Mouse (Mus musculus): ENCODE measurements around the gene Adra1b. TPM values are rescaled to one million over a fixed set of nuclear protein-coding genes. Genes with fewer than 3 reads are reported as not detected.

Gene Adra1b
- not detected in 2 replicates for total RNA-seq (2017)

DNA sequence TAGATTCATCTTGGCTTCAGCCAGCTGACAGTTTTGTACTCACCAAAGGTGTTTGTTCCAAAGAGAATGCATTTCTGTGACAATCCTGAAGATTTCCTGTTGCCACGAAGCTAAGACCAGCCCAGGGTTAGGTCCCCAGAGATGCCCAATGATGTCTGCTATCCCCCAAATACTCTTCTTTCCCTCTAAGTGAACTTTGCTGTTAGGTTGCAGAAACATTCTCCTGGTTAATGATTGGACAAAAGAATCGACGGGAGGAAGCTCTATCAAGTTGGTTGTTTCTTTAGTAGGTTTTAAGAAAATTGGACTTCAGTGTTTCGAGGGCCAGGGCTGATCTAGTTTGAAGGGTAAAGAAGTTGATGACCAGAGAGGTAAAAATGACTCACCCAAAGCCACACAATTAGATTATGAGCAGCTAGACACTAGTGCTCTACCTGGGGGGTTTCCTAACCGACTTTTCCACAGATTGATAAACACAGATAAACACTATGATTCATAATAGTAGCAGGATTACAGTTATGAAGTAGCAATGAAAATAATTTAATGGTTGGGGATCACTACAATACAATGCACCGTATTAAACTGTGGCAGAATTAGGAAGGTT lies at the start of gene Adra1b:
TSS of gene Adra1b (minus strand) at position 160 of the 604 bp plus-strand sequence.
- no peak for ATAC-seq (ENCODE audit: extremely low read depth, insufficient number of reproducible peaks, low FRiP score, poor library complexity, severe bottlenecking)

DNA sequence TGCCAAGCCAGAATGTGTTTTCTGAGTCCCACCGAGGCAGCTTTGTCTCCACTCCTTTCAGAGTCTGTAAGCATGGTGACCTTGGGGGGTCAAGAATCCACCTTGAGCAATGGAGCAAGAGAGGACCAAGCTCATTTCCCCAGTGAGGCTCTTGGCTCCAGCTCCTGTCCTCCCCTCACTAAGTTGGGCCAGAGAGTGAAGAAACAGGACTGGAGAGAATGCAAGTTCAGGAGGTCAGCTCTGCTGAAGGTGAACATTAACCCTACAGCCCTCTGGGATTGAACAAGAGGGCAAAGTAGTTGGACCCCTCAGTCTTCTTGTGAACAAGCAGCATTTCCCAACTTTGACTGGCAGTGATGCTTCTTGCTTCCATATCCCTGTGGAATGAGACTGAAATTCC lies 49.3 kb upstream of the Adra1b start:
- ATAC-seq (ENCODE audit: extremely low read depth, insufficient number of reproducible peaks, low FRiP score, poor library complexity, severe bottlenecking), result no peak

DNA sequence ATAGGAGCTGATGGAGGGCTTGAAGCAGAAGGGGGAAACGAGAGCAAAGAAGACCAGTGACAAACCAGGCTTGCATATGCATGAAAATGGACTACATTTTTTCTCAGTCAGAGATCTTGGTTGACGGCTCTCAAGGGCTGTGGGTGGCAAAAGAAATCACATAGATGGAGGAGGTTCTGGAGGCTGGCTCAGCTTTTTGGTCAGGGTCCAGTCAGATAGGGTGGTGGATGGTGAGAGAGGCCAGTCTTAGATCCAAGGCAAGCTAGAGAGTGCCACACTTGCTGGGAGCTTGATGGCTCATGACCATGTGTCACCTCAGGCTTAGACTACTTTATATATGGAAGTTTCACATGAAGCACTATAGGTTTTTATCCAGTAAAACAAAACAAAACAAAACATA lies 42.8 kb upstream of the Adra1b start:
- no peak for ATAC-seq (ENCODE audit: extremely low read depth, insufficient number of reproducible peaks, low FRiP score, poor library complexity, severe bottlenecking)

DNA sequence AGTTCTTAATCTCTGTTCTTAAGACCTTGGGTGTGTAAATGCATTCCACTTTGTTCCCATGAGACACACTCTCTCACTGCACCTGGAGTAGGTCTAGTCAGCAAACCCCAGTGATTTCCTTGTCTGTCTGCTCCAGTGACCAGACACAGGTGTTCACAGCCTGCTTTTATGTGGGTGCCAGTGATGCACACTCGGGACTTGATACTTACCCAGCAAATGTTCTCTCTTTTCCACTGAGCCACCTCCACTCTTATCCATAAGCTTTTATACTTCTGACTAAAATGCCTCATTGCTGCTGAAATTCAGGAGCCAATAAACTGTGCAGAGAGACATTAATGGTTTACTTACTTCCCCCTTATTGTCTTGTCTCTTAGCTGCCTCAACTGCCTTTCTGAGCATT lies 42.2 kb upstream of the Adra1b start:
- no peak for ATAC-seq (ENCODE audit: extremely low read depth, insufficient number of reproducible peaks, low FRiP score, poor library complexity, severe bottlenecking)

DNA sequence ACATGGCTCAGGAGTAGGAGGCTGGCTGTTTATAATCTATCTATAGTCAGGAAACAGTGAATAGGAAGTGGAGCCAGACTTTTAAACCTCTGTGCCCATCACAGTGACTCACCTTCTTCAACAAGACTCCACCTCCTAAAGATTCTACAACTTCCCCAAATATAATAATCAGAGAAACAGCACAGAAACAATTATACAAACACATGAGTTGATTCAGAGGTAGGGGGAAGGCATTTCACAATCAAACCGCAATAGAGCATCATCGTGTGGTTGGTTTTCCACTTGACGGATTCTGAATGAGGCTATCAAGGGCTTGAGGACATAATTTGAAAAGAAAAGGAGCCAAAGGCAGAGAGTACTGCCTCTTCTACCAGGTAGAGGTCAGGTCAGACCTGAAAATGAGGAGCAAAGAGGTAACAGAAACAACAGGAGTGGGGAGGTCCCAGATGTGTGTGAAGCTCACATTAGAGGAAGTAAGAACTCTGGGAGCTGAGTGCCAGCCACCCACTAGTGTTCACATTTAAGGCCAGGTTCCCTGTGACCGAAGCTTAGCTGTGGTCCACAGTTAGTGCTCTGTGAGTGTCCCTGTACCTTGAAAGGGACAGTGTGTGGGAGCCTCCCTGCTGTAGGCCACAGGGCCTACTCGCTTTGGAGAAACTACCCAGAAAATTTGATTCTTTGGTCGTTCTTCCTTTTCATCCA lies 39.6 kb upstream of the Adra1b start:
- no peak for ATAC-seq (ENCODE audit: extremely low read depth, insufficient number of reproducible peaks, low FRiP score, poor library complexity, severe bottlenecking)

DNA sequence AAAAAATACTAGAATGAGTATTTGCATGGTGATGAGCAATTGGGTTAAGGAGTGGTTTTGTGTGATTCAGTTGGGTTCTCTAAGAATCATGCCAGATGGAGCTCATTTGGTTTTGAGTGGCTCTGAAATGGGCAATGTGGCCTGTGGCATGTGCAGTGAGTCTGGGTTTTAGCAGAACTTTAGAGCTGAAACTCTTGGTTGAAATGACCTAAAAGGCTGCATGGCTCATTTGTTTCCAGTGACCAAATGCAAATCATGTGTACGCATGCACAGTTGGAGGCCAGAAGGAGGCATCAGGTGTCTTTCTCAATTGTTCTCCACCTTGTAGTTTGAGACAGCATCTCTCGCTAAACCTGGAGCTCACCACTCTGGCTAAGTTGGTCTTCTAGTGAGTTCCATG lies 35.0 kb upstream of the Adra1b start:
- no peak for ATAC-seq (ENCODE audit: extremely low read depth, insufficient number of reproducible peaks, low FRiP score, poor library complexity, severe bottlenecking)

DNA sequence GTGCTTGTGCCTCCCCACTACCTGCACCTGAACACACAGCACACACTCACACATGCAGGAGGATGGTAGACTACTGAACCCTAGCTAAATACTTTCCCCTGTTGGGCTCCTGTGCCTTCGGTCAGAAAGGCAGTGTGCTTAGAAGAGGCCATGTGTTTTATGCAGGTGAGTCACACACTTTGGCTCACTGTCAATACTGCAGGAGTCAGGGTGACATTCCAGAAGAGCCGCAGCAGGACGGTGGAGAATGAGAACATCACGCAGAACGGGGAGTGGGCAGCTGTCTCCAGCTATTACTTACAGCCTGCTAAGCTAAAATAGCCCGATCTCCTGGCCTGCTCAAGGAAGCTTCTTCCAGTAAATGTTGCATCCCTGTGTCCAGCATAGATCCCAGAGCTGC lies 32.5 kb upstream of the Adra1b start:
- ATAC-seq (ENCODE audit: extremely low read depth, insufficient number of reproducible peaks, low FRiP score, poor library complexity, severe bottlenecking), result no peak

DNA sequence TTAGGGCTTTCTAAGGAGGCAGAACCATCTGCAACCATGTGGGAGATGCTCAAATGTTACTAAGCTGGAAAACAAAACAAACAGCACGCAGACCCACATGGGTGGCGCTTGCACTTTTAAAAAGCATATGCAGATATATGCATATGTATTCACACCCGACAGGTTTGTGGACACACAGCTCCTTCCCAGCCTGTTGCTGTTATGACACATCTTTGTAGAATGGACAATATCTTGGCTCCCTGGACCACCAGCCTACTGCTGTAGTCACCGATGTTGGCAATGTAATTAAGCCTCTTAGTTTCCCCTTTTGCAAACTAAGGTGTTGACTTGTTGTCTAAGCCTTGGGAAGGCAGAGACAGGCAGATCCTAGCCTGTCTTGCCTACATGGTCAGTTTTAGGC lies 32.0 kb upstream of the Adra1b start:
- ATAC-seq (ENCODE audit: extremely low read depth, insufficient number of reproducible peaks, low FRiP score, poor library complexity, severe bottlenecking), result no peak

DNA sequence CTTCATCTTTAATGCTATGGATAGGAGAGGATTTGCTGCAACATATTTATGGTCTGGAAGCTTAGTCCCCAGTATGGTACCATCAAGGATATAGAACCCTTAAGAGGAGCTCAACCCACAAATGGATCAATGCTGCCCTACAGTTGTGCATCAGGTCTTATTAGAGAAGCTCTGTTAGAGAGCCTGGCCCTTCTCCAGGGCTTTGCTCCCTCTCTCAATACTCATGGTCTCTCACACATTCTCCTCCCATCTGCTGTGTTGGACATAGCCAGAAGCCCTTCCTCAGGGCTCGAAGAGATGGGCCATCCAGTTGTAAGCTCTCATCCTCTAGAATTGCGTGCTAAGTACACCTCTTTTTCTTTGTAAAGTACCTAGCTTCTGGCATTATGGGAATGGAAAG lies 29.2 kb upstream of the Adra1b start:
- no peak for ATAC-seq (ENCODE audit: extremely low read depth, insufficient number of reproducible peaks, low FRiP score, poor library complexity, severe bottlenecking)

DNA sequence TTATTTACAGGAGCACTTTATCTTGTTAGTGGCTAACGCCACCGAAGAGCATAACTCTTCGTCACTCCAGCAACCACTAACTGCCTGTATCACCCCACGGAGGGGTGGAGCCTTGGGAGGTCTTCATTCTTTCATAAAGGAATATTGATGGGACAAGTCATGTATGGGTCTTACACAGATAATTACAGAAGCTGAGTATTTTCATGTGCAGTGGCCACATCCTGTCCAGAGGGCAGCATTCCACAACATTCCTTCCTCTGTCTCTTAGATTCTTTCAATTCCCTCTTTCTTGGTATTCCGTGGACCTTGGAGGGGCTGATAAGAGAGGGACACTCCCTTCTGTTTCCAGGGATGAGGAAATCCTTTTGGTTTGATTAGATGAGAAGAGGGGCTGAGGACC lies 28.7 kb upstream of the Adra1b start:
- ATAC-seq (ENCODE audit: extremely low read depth, insufficient number of reproducible peaks, low FRiP score, poor library complexity, severe bottlenecking), result no peak

DNA sequence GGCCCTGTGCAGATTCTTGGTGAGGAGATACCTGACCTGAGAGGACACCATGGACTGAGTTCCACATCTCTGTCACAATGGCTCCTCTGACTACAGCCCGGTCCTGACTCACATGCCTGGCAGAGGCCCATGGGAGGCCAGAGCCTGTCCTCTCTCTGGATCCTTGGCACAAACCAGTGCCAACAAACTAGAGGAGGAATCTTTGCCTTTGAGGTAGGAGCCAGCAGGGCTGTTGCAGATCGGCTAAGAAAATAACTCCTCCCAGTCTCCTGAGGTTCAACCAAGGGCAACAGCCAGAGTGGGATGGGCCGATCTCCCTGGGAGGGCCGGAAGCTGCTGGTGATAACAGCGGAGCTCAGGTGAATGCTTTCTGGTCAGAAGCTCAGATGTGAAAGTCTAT lies 28.2 kb upstream of the Adra1b start:
- ATAC-seq (ENCODE audit: extremely low read depth, insufficient number of reproducible peaks, low FRiP score, poor library complexity, severe bottlenecking), result no peak

DNA sequence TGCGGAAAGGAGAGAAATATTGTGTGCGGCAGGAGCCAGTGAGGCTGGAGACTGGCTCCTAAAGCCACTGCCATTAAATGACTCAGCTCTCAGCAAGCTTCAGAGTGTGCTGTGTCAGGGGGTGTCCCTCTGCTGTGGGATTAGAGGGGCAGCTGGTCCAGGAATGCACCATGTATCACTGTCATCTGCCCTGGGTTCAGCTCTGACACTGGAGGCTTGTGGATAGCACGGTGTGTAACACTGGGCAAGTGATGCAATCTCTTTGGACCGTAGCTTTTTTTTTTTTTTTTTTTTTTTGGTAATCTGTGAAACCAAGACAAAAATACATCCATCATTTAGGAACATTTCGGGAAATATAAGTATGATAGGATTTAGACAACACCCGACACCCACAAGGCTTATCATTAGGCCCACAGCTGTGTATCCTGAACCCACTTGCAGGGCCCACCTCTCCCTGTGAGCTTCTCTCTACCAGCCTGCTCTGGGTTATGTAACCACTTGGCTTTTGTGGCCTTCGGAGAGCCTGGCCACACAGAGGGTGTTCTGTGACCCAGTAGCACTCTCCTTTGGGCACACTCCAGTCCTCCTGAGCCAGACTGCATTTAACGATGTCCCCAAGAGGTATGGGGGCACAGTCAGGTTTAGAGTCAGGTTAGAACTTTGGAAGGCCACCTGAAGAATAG lies 26.3 kb upstream of the Adra1b start:
- no peak for ATAC-seq (ENCODE audit: extremely low read depth, insufficient number of reproducible peaks, low FRiP score, poor library complexity, severe bottlenecking)

DNA sequence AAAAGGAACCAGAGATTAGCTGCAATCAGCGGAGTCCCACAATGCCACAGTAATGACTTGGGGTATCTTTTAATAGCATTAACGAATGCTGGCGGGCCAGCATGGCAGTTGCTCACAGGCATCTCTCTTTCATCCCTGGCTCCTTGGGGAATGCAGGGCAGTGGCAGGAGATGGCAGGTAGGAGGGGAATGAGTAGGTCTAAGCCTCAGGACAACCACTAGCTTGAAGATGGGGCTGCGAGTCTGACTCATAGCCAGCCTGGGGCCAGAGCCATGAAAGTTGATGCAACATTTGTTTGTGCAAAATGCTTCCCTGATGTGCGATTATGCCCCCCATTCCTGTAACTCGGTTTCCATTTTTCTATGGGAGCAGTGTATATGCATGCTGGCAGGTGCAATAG lies 25.2 kb upstream of the Adra1b start:
- ATAC-seq (ENCODE audit: extremely low read depth, insufficient number of reproducible peaks, low FRiP score, poor library complexity, severe bottlenecking), result no peak

DNA sequence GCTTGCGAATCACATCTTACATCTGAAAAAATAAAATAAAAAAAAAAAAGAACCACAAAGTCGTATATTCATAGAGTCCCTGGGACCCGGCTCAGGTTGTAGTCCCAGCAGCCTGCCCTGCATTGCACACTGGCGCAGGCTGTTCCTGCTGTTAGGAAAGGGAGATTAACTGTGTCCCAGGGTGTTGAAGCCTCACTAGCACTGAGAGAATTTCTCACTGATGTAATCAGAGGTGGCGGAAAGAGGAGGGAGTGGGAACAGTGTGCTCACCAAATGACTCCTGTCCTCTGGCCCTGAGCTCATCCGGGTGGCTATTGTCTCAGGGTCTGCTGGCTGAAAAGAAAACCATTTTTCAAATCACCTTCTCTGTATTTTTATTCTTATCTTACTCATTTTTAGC lies 24.6 kb upstream of the Adra1b start:
- no peak for ATAC-seq (ENCODE audit: extremely low read depth, insufficient number of reproducible peaks, low FRiP score, poor library complexity, severe bottlenecking)

DNA sequence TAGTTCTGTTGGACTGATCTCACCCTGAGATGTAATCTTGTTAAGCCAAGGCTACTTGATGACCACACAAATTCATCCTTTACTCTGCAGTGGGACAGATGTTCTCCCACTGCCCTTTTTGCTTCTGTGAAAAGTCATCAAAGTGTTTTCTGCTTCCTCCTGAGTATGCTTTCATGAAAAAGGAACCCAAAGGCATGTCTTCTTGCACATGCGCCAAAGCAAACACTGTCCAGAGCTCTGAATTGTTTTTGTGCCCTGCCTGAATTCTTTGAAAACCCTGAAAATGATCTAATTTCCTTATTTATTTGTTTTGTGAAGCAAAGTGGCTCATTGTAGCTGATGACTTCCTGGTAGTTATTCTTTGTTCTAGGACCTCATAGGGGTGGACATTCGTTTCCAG lies 20.7 kb upstream of the Adra1b start:
- ATAC-seq (ENCODE audit: extremely low read depth, insufficient number of reproducible peaks, low FRiP score, poor library complexity, severe bottlenecking), result no peak

DNA sequence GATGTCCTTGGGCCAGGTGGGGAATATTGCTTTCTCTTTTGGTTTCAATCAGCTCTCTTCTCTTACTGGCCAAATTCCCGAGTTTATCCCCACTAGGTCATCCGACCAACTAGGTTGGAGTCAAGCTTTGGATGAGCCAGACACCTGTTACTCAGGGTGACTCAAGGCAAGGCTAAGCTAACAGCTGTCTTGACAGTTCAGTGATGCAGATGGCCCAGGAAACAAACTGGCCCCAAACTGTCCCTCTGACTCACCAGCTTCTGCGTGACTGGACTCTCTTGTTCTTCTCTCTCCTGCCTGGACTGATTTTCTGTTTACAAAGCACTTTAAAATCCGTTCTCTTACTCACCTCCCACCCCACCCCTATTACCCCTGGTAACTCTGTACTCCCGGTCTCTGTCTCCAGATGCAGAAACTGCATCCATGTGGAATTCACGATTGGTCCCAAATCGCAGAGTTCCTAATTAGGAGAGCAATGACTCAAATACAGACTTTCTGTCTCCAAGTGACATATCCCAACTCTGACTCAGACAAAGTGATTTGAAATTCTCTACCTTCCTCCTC lies 18.6 kb upstream of the Adra1b start:
- ATAC-seq (ENCODE audit: extremely low read depth, insufficient number of reproducible peaks, low FRiP score, poor library complexity, severe bottlenecking), result no peak

DNA sequence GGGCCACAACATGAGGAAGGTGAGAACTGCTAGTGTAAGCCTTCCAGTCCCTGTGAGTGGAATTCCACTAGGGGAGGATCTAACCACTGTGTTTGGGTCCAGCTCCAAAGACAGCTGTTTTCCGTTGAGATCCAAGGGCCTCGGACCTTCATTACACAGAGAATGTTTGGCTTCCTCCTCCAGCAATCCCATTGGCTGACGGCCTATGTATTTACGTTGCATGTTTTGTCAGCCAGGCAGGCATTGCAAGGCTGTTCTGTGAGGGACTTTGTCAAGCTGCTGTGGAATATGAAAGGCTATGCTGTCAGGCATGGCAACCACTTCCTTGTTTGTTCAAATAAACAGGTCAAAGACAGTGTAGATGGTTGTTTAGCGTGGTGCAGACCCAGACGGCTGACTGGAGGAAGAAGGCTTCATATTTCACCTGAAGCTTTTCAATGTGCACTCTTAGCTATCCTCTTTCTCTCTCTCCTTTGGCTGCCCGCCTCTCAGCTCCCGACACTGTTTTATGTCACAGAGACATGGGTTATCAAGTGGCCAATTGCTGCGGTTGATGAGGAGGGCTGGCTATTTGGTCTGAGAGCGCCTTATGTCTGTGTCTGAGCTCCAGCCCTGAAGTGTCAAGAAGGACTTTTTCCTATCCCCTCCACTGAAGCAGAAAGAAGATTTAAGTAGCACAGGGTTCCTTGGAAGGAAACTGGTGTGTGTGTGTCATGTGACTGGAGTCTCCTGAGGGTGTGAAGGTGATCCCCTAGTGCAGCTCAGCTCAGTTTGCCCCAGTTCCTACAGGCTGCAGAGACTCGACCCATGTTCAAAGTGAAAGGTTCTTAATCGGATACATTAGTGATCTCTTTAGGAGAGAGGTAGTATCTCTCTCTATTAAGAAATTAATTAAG lies 13.8 kb upstream of the Adra1b start:
- ATAC-seq (ENCODE audit: extremely low read depth, insufficient number of reproducible peaks, low FRiP score, poor library complexity, severe bottlenecking), result no peak

DNA sequence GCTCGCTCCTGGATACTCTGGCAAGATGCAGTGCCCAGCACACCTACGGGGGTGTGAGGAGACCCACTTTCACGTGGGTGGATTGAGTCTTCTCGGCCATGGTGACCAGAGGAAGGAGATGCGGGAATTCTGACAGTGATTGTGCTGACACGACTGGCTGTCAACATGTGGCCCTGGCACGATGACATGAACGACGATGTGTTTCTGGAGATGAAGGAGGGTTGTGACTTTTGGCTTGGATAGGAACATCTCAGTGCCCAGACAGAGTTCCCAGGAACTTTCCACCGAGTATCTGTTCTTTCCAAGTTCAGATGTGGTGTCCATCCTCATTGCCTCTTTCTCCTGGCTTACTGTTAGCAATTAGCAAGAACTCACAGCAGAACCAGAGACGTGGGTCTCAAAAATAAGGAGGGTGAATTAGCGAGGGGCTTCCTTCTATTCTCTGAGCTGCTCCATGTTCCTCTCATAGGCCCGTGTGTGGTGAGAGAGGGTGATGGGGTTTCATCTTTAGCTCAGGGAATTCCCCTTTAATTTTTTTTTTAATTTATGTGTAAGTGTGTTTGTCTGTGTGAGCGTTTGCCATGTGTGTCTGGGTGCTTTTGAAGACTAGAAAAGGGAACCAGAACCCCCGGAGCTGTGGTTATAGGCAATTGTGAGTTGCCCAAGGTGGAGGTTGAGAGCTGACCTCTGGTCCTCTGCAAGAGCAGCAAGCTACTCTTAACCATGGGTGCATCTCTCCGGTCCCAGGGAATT lies 11.3 kb upstream of the Adra1b start:
- no peak for ATAC-seq (ENCODE audit: extremely low read depth, insufficient number of reproducible peaks, low FRiP score, poor library complexity, severe bottlenecking)

DNA sequence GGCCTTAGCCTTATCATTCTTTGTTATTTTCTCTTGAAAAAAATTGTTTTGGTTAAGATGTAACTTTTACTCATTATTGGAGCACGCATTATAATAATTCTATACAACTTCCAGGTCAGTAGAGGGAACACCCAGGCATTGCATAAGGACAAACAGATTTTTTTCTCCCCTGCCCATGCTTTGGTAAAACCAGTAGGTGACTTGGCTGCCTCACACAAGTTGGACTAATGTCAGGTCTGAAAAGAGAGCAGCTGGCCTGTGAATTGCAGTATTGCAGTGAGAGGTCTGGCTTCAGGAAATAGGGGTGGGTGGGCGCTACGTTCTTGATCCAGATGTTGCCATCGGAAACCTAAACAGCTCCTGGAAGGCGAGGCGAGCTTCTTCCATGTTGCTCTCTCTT lies 10.6 kb upstream of the Adra1b start:
- ATAC-seq (ENCODE audit: extremely low read depth, insufficient number of reproducible peaks, low FRiP score, poor library complexity, severe bottlenecking), result no peak

Measured in neutrophil, adult 5-6 weeks (primary cell).